Mouse (Mus musculus): Measurements from ENCODE around the gene Sgms1. TPM values are rescaled to one million over a fixed set of nuclear protein-coding genes. Genes with fewer than 3 reads are reported as not detected.
"Not testable (repeated sequence)": the region's sequence is repeated elsewhere in the genome, so short reads cannot be mapped to it uniquely, and the experiment has no call there.

Sgms1 gene
- total RNA-seq, 2 experiments from 2014 or later = 84.4 to 112 TPM

GRCm38 (mm10) chr19:32330231-32330630 is 59.3 kb downstream of the Sgms1 start:
- ATAC-seq (replicated peaks; ENCODE audit: low FRiP score, poor library complexity, severe bottlenecking) = no peak

- no peak for ATAC-seq (replicated peaks; ENCODE audit: low FRiP score, poor library complexity, severe bottlenecking)
Observed at GRCm38 (mm10) chr19:32329511-32329910, 60.0 kb downstream of the Sgms1 start.

GRCm38 (mm10) chr19:32328089-32328828 is 61.3 kb downstream of the Sgms1 start:
- no peak for ATAC-seq (replicated peaks; ENCODE audit: low FRiP score, poor library complexity, severe bottlenecking)

GRCm38 (mm10) chr19:32326621-32327021 is 62.9 kb downstream of the Sgms1 start:
- ATAC-seq (replicated peaks; ENCODE audit: low FRiP score, poor library complexity, severe bottlenecking) = no peak

- ATAC-seq (replicated peaks; ENCODE audit: low FRiP score, poor library complexity, severe bottlenecking) = no peak
Observed at GRCm38 (mm10) chr19:32326156-32326555, 63.4 kb downstream of the Sgms1 start.

- no peak for ATAC-seq (replicated peaks; ENCODE audit: low FRiP score, poor library complexity, severe bottlenecking)
Observed at GRCm38 (mm10) chr19:32325100-32325768, 64.3 kb downstream of the Sgms1 start.

GRCm38 (mm10) chr19:32324550-32324949 is 65.0 kb downstream of the Sgms1 start:
- no peak for ATAC-seq (replicated peaks; ENCODE audit: low FRiP score, poor library complexity, severe bottlenecking)

- no peak for ATAC-seq (replicated peaks; ENCODE audit: low FRiP score, poor library complexity, severe bottlenecking)
Observed at GRCm38 (mm10) chr19:32323070-32323469, 66.4 kb downstream of the Sgms1 start.

GRCm38 (mm10) chr19:32322429-32323035 is 67.0 kb downstream of the Sgms1 start:
- ATAC-seq (replicated peaks; ENCODE audit: low FRiP score, poor library complexity, severe bottlenecking) = no peak

- ATAC-seq (replicated peaks; ENCODE audit: low FRiP score, poor library complexity, severe bottlenecking) = peak; percentile 93
Observed at GRCm38 (mm10) chr19:32320366-32320666, 69.2 kb downstream of the Sgms1 start.

GRCm38 (mm10) chr19:32319531-32320365 is 69.8 kb downstream of the Sgms1 start:
- ATAC-seq (replicated peaks; ENCODE audit: low FRiP score, poor library complexity, severe bottlenecking) = peak; percentile 51

- no peak for ATAC-seq (replicated peaks; ENCODE audit: low FRiP score, poor library complexity, severe bottlenecking)
Observed at GRCm38 (mm10) chr19:32319057-32319456, 70.5 kb downstream of the Sgms1 start.

- ATAC-seq (replicated peaks; ENCODE audit: low FRiP score, poor library complexity, severe bottlenecking) = not testable (repeated sequence)
Observed at GRCm38 (mm10) chr19:32317347-32317746, 72.2 kb downstream of the Sgms1 start.

- ATAC-seq (replicated peaks; ENCODE audit: low FRiP score, poor library complexity, severe bottlenecking) = no peak
Observed at GRCm38 (mm10) chr19:32313304-32313703, 76.2 kb downstream of the Sgms1 start.

GRCm38 (mm10) chr19:32311762-32312161 is 77.8 kb downstream of the Sgms1 start:
- no peak for ATAC-seq (replicated peaks; ENCODE audit: low FRiP score, poor library complexity, severe bottlenecking)

- no peak for ATAC-seq (replicated peaks; ENCODE audit: low FRiP score, poor library complexity, severe bottlenecking)
Observed at GRCm38 (mm10) chr19:32311063-32311462, 78.5 kb downstream of the Sgms1 start.

- no peak for ATAC-seq (replicated peaks; ENCODE audit: low FRiP score, poor library complexity, severe bottlenecking)
Observed at GRCm38 (mm10) chr19:32310483-32310882, 79.0 kb downstream of the Sgms1 start.

GRCm38 (mm10) chr19:32309346-32309745 is 80.2 kb downstream of the Sgms1 start:
- no peak for ATAC-seq (replicated peaks; ENCODE audit: low FRiP score, poor library complexity, severe bottlenecking)

GRCm38 (mm10) chr19:32308311-32308710 is 81.2 kb downstream of the Sgms1 start:
- ATAC-seq (replicated peaks; ENCODE audit: low FRiP score, poor library complexity, severe bottlenecking) = no peak

GRCm38 (mm10) chr19:32304898-32305297 is 84.6 kb downstream of the Sgms1 start:
- no peak for ATAC-seq (replicated peaks; ENCODE audit: low FRiP score, poor library complexity, severe bottlenecking)

All from erythroblast, adult 5-6 weeks (primary cell).